Mouse (Mus musculus) G1E (cell line): Measurements from ENCODE around the gene Jmjd4.

ENCODE experiments used
- CTCF ChIP-seq: IDR thresholded peaks from 2 replicates; pipeline ENCODE4 v1.5.1; 2012; ENCODE audit warnings: low read depth, low read length, inconsistent platforms, mixed read lengths
- GATA1 ChIP-seq: IDR thresholded peaks from 2 replicates; pipeline ENCODE4 v1.6.1; 2012; ENCODE audit warnings: borderline replicate concordance, low read length, inconsistent platforms, mixed read lengths
- GATA2 ChIP-seq: IDR thresholded peaks from 2 replicates; pipeline ENCODE4 v1.6.1; 2012; ENCODE audit warnings: low read depth, low read length, inconsistent platforms, borderline replicate concordance
- POLR2AphosphoS5 ChIP-seq: IDR thresholded peaks from 2 replicates; pipeline ENCODE4 v1.6.1; 2012; ENCODE audit warnings: low read depth, low read length, inconsistent platforms; ENCODE audit not compliant: insufficient replicate concordance
- TAL1 ChIP-seq: conservative IDR thresholded peaks from 2 replicates; pipeline ENCODE4 v1.6.1; 2012; ENCODE audit warnings: low read depth, low read length, inconsistent platforms, mixed read lengths

DNA sequence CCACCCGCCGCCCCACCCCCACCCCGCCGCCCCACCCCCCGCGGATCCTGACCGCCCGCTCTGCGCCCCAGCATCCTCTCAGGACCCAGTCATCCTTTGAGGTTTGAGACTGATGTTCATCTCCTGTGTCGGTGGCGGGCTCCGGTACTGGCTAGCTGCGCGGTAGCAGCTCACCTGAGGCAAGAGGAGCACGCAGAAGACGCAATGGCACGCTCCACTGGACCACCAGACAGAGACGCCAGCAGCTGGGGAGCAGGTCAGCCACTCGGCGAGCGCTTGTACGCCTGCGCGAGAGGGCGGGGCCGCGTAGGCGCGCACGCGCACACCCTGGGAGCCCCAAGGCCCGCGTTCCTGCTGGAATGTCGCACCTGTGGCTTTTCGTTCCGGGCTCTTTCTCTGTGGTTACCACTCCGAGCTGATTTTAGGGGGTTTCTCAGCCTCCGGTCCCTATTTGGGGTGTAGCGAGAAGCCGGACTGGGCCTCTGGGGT is at the start of gene Jmjd4:
- no peak for TF ChIP-seq CTCF
- TF ChIP-seq GATA2: no peak
- TF ChIP-seq TAL1: no peak
- no peak for TF ChIP-seq GATA1
- TF ChIP-seq POLR2AphosphoS5: no peak
